Mouse (Mus musculus) thymus, adult 2 months (tissue): ENCODE measurements at regions not wholly inside any gene's neighbourhood (a gene's known extent, or its start where the extent isn't known, plus 50 kb on each side); places are given as distances from the start of the nearest gene placed in this dataset.

Experiments
- CTCF ChIP-seq: fragments of 200-500 bp; IDR thresholded peaks from 2 replicates; pipeline ENCODE4 v1.5.1; 2012; ENCODE audit warnings: mild to moderate bottlenecking, control low read depth, low read length, moderate library complexity, borderline replicate concordance; ENCODE audit not compliant: control insufficient read depth, poor library complexity, insufficient read depth; ENCODE audit errors: extremely low read depth
- POLR2A ChIP-seq: fragments of 200-500 bp; IDR thresholded peaks from 2 replicates; pipeline ENCODE4 v1.6.1; 2012; ENCODE audit warnings: mild to moderate bottlenecking, low read length, control low read depth, moderate library complexity; ENCODE audit not compliant: control insufficient read depth, poor library complexity, insufficient read depth; ENCODE audit errors: extremely low read depth

GRCm38 (mm10) chr13:31207709-31208108, 233.7 kb downstream of the Gm5447 start:
- TF ChIP-seq POLR2A (no peak), CTCF (no peak)
